Mouse (Mus musculus) embryonic fibroblast, embryonic 13.5 days (primary cell): ENCODE results near the gene Cops3.

ENCODE experiments used
- CTCF ChIP-seq: IDR thresholded peaks from 2 replicates; pipeline ENCODE4 v1.5.1; 2011; ENCODE audit warnings: mild to moderate bottlenecking, control low read depth, low read length, moderate library complexity, borderline replicate concordance; ENCODE audit not compliant: insufficient read depth
- POLR2A ChIP-seq: IDR thresholded peaks from 2 replicates; pipeline ENCODE4 v1.6.1; 2011; ENCODE audit warnings: low read depth, mild to moderate bottlenecking, control low read depth, low read length, moderate library complexity

DNA sequence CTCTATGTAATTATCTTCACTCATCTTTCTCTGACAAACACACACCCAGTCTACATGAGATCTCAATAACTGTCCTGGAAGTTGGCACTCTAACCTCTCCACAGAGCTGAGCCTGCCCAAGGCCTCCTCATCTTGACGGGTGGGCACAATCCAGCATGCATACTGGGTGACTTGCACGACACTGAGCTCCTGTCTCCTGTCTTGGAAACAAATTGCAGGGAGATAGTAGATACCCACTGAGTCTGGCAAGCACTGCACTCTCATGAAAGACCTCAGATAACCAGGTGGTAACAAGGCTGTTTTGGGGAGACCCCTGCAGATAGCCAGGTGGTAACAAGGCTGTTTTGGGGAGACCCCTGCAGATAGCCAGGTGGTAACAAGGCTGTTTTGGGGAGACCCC, 67.3 kb downstream of the Cops3 start:
- TF ChIP-seq CTCF, result no peak
- no peak for TF ChIP-seq POLR2A
